Mouse (Mus musculus) stomach, postnatal 0 days (tissue): Measurements from ENCODE around the gene Usp49.

Experiments
- CTCF ChIP-seq: IDR thresholded peaks from 2 replicates; pipeline ENCODE4 v1.5.1; 2016; ENCODE audit warnings: antibody characterized with exemption, low read depth, mild to moderate bottlenecking, moderate library complexity
- EP300 ChIP-seq: optimal IDR thresholded peaks from 2 replicates; pipeline ENCODE3; 2016; ENCODE audit warnings: antibody characterized with exemption

- TF ChIP-seq CTCF = no peak
- TF ChIP-seq EP300 = no peak
These were observed 11.8 kb upstream of the Usp49 start for GRCm38 (mm10) chr17:47618556-47619311.
